Mouse (Mus musculus) neural tube, embryonic 13.5 days (tissue): ENCODE measurements at regions not wholly inside any gene's neighbourhood (a gene's known extent, or its start where the extent isn't known, plus 50 kb on each side); places are given as distances from the start of the nearest gene placed in this dataset.

ENCODE experiments used
- ATAC-seq: fragments of 200-750 bp; cut with Nextera tagmentation; 2 replicates; pipeline ENCODE4 v1.8.0; 2017; ENCODE audit warnings: low read depth, mild to moderate bottlenecking, moderate TSS enrichment, moderate library complexity
- H3K27ac ChIP-seq: fragments of 300-500 bp; sonication (generic); replicated peaks from 2 replicates; pipeline ENCODE4 v1.5.1; 2015; ENCODE audit warnings: moderate library complexity, mild to moderate bottlenecking, inconsistent platforms
- H3K27me3 ChIP-seq: fragments of 300-500 bp; sonication (generic); 2 replicates; pipeline ENCODE4 v1.6.1; 2015; ENCODE audit warnings: mild to moderate bottlenecking, inconsistent platforms
- H3K36me3 ChIP-seq: fragments of 300-500 bp; sonication (generic); 2 replicates; pipeline ENCODE4 v1.6.1; 2015; ENCODE audit warnings: mild to moderate bottlenecking, inconsistent platforms
- H3K4me1 ChIP-seq: fragments of 300-500 bp; sonication (generic); replicated peaks from 2 replicates; pipeline ENCODE4 v1.6.1; 2015; ENCODE audit warnings: inconsistent platforms
- H3K4me2 ChIP-seq: fragments of 300-500 bp; sonication (generic); 2 replicates; pipeline ENCODE4 v1.6.1; 2015; ENCODE audit warnings: inconsistent platforms, mild to moderate bottlenecking, moderate library complexity
- H3K4me3 ChIP-seq: fragments of 300-500 bp; sonication (generic); 2 replicates; pipeline ENCODE4 v1.5.1; 2015; ENCODE audit warnings: mild to moderate bottlenecking, inconsistent platforms
- H3K9ac ChIP-seq: fragments of 300-500 bp; sonication (generic); 2 replicates; pipeline ENCODE4 v1.6.1; 2015; ENCODE audit warnings: moderate library complexity, mild to moderate bottlenecking, inconsistent platforms
- H3K9me3 ChIP-seq: fragments of 300-500 bp; sonication (generic); 2 replicates; pipeline ENCODE4 v1.6.1; 2016; ENCODE audit warnings: inconsistent platforms
- WGBS: fragments of 180-500 bp; shearing (Covaris S2); methylation state at CpG from one replicate; pipeline ENCODE4 v1.1.7; 2015; 5-methylcytosine and 5-hydroxymethylcytosine counted together

GRCm38 (mm10) chr16:77499537-77500301 lies 102.2 kb downstream of the Gm11146 start:
- H3K27ac ChIP-seq: peak overlapping the region; percentile 90
- peak; percentile 89 for ATAC-seq
- peaks cover 30% of the 10 kb centered on the region for H3K4me1 ChIP-seq
- H3K9ac ChIP-seq: peak overlapping the region; percentile 64
- no peaks in the 10 kb centered on the region for H3K9me3 ChIP-seq
- H3K36me3 ChIP-seq: no peaks in the 10 kb centered on the region
- 39% methylated on average over 18 of the region's 18 CpGs for WGBS
- H3K27me3 ChIP-seq: no peaks in the 10 kb centered on the region
- peak overlapping the region; percentile 49 for H3K4me2 ChIP-seq
- H3K4me3 ChIP-seq: peak overlapping the region; percentile 35; the same call in 1 of the 2 replicates

GRCm38 (mm10) chr16:77495310-77495709 lies 106.6 kb downstream of the Gm11146 start:
- H3K4me1 ChIP-seq: peaks cover 11% of the 10 kb centered on the region
- H3K4me3 ChIP-seq: no peak overlapping the region
- no peaks in the 10 kb centered on the region for H3K36me3 ChIP-seq
- WGBS: 92% methylated on average over 7 of the region's 7 CpGs
- ATAC-seq: no peak
- H3K4me2 ChIP-seq: no peak overlapping the region
- H3K27me3 ChIP-seq: no peaks in the 10 kb centered on the region
- H3K9me3 ChIP-seq: no peaks in the 10 kb centered on the region
- no peak overlapping the region for H3K27ac ChIP-seq
- H3K9ac ChIP-seq: no peak overlapping the region

- ATAC-seq: no peak
Observed at GRCm38 (mm10) chr16:77494042-77494441, 107.9 kb downstream of the Gm11146 start.

GRCm38 (mm10) chr16:77488155-77488554 lies 113.7 kb downstream of the Gm11146 start:
- no peaks in the 10 kb centered on the region for H3K9me3 ChIP-seq
- H3K27me3 ChIP-seq: no peaks in the 10 kb centered on the region
- peaks cover 5% of the 10 kb centered on the region; the same call in 1 of the 2 replicates for H3K36me3 ChIP-seq
- no peak for ATAC-seq
- no peak overlapping the region for H3K4me2 ChIP-seq
- no peak overlapping the region for H3K4me3 ChIP-seq
- 84% methylated on average over 1 of the region's 1 CpGs for WGBS
- H3K27ac ChIP-seq: no peak overlapping the region
- H3K4me1 ChIP-seq: no peaks in the 10 kb centered on the region
- no peak overlapping the region for H3K9ac ChIP-seq

More at GRCm38 (mm10) chr16:77494042-77494441, 107.9 kb downstream of the Gm11146 start:
- Histone ChIP-seq H3K27me3 (no peaks in the 10 kb centered on the region), H3K4me2 (no peak overlapping the region), H3K4me3 (no peak overlapping the region), H3K9me3 (no peaks in the 10 kb centered on the region), H3K27ac (no peak overlapping the region), H3K36me3 (no peaks in the 10 kb centered on the region), H3K9ac (no peak overlapping the region), H3K4me1 (no peaks in the 10 kb centered on the region)
- 89% methylated on average over 7 of the region's 7 CpGs for WGBS

- H3K36me3 ChIP-seq: no peaks in the 10 kb centered on the region
- no peak for ATAC-seq
- 0 out of 2 replicates have a peak, but pooled peaks cover 6% of the 10 kb centered on the region for H3K4me1 ChIP-seq
- no peak overlapping the region for H3K9ac ChIP-seq
- H3K27ac ChIP-seq: no peak overlapping the region
- H3K9me3 ChIP-seq: no peaks in the 10 kb centered on the region
- no peaks in the 10 kb centered on the region for H3K27me3 ChIP-seq
- H3K4me2 ChIP-seq: no peak overlapping the region
- no peak overlapping the region for H3K4me3 ChIP-seq
- WGBS: 47% methylated on average over 7 of the region's 7 CpGs
Observed at GRCm38 (mm10) chr16:77479812-77480211, 122.1 kb downstream of the Gm11146 start.

GRCm38 (mm10) chr16:77471868-77472267 lies 130.0 kb downstream of the Gm11146 start:
- H3K9me3 ChIP-seq: no peaks in the 10 kb centered on the region
- H3K4me3 ChIP-seq: no peak overlapping the region
- 0 out of 2 replicates have a peak overlapping the region, but pooled peaks have one; percentile 13 for H3K27ac ChIP-seq
- no peak overlapping the region for H3K9ac ChIP-seq
- peak; percentile 25; the same call in 1 of the 2 replicates for ATAC-seq
- H3K36me3 ChIP-seq: peaks cover 10% of the 10 kb centered on the region
- H3K4me2 ChIP-seq: no peak overlapping the region
- H3K4me1 ChIP-seq: no peaks in the 10 kb centered on the region
- 93% methylated on average over 3 of the region's 3 CpGs for WGBS
- H3K27me3 ChIP-seq: no peaks in the 10 kb centered on the region

GRCm38 (mm10) chr16:77469903-77470302 lies 132.0 kb downstream of the Gm11146 start:
- WGBS: 90% methylated on average over 4 of the region's 4 CpGs
- Histone ChIP-seq H3K9ac (no peak overlapping the region), H3K4me3 (no peak overlapping the region), H3K27me3 (no peaks in the 10 kb centered on the region), H3K27ac (no peak overlapping the region; the same call in 1 of the 2 replicates), H3K4me2 (no peak overlapping the region), H3K9me3 (no peaks in the 10 kb centered on the region), H3K36me3 (peaks cover 10% of the 10 kb centered on the region), H3K4me1 (peaks cover 1% of the 10 kb centered on the region)
- ATAC-seq: no peak

GRCm38 (mm10) chr16:77469328-77469875 lies 132.5 kb downstream of the Gm11146 start:
- Histone ChIP-seq H3K4me1 (peaks cover 6% of the 10 kb centered on the region), H3K4me2 (no peak overlapping the region), H3K27me3 (no peaks in the 10 kb centered on the region), H3K9ac (no peak overlapping the region), H3K27ac (no peak overlapping the region; the same call in 1 of the 2 replicates), H3K9me3 (no peaks in the 10 kb centered on the region), H3K4me3 (no peak overlapping the region), H3K36me3 (peaks cover 10% of the 10 kb centered on the region)
- ATAC-seq: no peak
- 88% methylated on average over 6 of the region's 6 CpGs for WGBS

GRCm38 (mm10) chr16:77467216-77467615 lies 134.7 kb downstream of the Gm11146 start:
- H3K27me3 ChIP-seq: no peaks in the 10 kb centered on the region
- ATAC-seq: no peak

GRCm38 (mm10) chr16:77464623-77465022 lies 137.3 kb downstream of the Gm11146 start:
- peaks cover 6% of the 10 kb centered on the region for H3K36me3 ChIP-seq
- H3K27ac ChIP-seq: peak overlapping the region; percentile 79
- no peaks in the 10 kb centered on the region for H3K27me3 ChIP-seq
- no peak overlapping the region for H3K4me3 ChIP-seq
- WGBS: 13% methylated on average over 6 of the region's 6 CpGs
- no peaks in the 10 kb centered on the region for H3K9me3 ChIP-seq
- H3K9ac ChIP-seq: no peak overlapping the region
- H3K4me2 ChIP-seq: no peak overlapping the region
- no peak for ATAC-seq
- H3K4me1 ChIP-seq: peaks cover 34% of the 10 kb centered on the region

More at GRCm38 (mm10) chr16:77467216-77467615, 134.7 kb downstream of the Gm11146 start:
- no peaks in the 10 kb centered on the region for H3K9me3 ChIP-seq
- WGBS: 69% methylated on average over 12 of the region's 12 CpGs
- peaks cover 21% of the 10 kb centered on the region for H3K4me1 ChIP-seq
- no peak overlapping the region for H3K4me3 ChIP-seq
- H3K27ac ChIP-seq: peak overlapping the region; percentile 23; the same call in 1 of the 2 replicates
- peaks cover 10% of the 10 kb centered on the region for H3K36me3 ChIP-seq
- no peak overlapping the region for H3K9ac ChIP-seq
- no peak overlapping the region for H3K4me2 ChIP-seq

- H3K27me3 ChIP-seq: no peaks in the 10 kb centered on the region
- H3K4me2 ChIP-seq: no peak overlapping the region
- H3K36me3 ChIP-seq: no peaks in the 10 kb centered on the region
- H3K4me3 ChIP-seq: no peak overlapping the region
- no peak overlapping the region for H3K9ac ChIP-seq
- H3K4me1 ChIP-seq: peaks cover 41% of the 10 kb centered on the region
- H3K9me3 ChIP-seq: no peaks in the 10 kb centered on the region
- H3K27ac ChIP-seq: peak overlapping the region; percentile 68
- peak; percentile 76; the same call in 1 of the 2 replicates for ATAC-seq
- 16% methylated on average over 3 of the region's 3 CpGs for whole genome bisulfite sequencing
Observed at GRCm38 (mm10) chr16:77461922-77462321, 140.0 kb downstream of the Gm11146 start.

- H3K4me2 ChIP-seq: no peak overlapping the region
- no peak overlapping the region for H3K9ac ChIP-seq
- peaks cover 41% of the 10 kb centered on the region for H3K4me1 ChIP-seq
- no peaks in the 10 kb centered on the region for H3K36me3 ChIP-seq
- ATAC-seq: peak; percentile 93
- WGBS: 15% methylated on average over 1 of the region's 1 CpGs
- H3K27me3 ChIP-seq: no peaks in the 10 kb centered on the region
- no peaks in the 10 kb centered on the region for H3K9me3 ChIP-seq
- peak overlapping the region; percentile 68 for H3K27ac ChIP-seq
- no peak overlapping the region for H3K4me3 ChIP-seq
Observed at GRCm38 (mm10) chr16:77461459-77461858, 140.4 kb downstream of the Gm11146 start.
